Mouse (Mus musculus): Measurements from ENCODE around the gene Loxl4. TPM values are rescaled to one million over a fixed set of nuclear protein-coding genes. Genes with fewer than 3 reads are reported as not detected.
A peak's percentile ranks its signal among the peaks of the same experiment; 100 is the strongest.

Gene Loxl4
- 0.93 and 1.9 TPM in 2 replicates for polyA plus RNA-seq (2014; fragmentation: Nextera tagmentation; extraction: Ambion mirVana)

DNA sequence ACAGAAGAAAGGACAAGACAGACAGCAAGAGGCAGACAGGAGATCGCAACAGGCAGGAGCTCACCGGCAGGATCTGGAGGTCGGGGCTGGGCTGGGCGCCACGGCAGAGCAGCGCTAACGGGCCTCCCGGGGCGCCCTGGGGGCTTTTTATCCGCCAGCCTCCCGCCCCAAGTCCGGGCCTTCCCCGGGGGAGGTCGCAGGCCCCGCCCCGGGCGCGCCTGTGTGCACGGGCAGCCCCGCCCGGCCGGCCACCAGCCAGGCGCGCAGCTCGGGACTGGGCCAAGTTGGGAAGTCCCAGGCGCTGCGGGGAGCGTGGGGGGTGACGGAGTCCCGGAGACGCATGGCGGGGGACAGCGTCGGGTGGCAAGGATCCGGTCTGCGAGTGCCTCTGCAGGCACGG is at the start of gene Loxl4:
Gene Loxl4, minus strand, starts transcription at position 160 of the 400 bp plus-strand sequence.
- Histone ChIP-seq H3K27ac (ENCODE audit: low read depth, low read length) (no peak within 1 kb of the TSS), H3K9me3 (ENCODE audit: control insufficient read depth, low read length) (no peaks in the 10 kb centered on the region), H3K9ac (ENCODE audit: low read depth, low read length) (peak within 1 kb of the TSS; percentile 53), H3K27me3 (ENCODE audit: control insufficient read depth, insufficient read depth, low read length) (no peaks in the 10 kb centered on the region; the same call in 1 of the 2 replicates), H3K4me2 (replicated peaks; ENCODE audit: low read depth, low read length) (peak within 1 kb of the TSS; percentile 75), H3K36me3 (ENCODE audit: control insufficient read depth, insufficient read depth, low read length) (no peaks in the 10 kb centered on the region), H3K4me1 (ENCODE audit: control insufficient read depth, insufficient read depth, low read length) (no peaks in the 10 kb centered on the region), H3K4me3 (ENCODE audit: low read length) (peak within 1 kb of the TSS; percentile 38)
- 1% methylated on average over 37 of the region's 37 CpGs for WGBS
- peak; percentile 65 for ATAC-seq (ENCODE audit: low FRiP score, low TSS enrichment)

DNA sequence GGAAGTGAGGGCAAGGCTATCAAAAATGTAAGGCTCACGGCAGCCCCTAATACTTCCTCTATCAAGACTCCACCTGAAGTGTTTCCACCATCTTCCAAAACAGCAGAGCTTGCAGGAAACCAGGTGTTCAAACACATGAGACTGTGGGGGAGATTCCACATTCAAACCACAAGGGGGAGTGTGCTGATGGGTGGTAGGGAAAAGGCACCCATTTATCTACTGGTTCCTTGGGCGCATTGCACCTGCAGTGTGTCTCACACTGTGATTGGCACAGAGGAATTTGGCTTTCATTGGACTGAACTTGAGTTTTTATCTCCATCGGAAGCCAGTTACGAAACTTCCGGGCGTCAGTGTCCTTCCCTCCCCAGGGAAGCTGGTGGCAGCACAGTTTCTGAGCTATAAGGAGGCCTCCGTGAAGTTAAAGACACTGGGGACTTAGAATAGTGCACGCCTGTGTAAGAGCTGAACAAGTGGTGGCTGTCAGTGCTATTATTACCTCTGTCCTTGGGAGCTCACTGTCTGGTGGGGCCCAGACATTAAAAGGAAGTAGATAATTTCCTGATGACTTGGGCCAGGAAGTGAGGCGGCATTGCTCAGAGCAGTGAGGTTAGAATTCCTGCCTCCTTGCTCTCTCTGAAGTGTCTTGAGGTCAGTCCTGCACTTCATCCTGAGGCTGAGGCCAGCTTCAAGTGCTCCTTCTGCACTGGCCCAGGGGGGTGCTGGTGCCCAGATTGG is 49.0 kb upstream of the Loxl4 start:
- Histone ChIP-seq H3K9me3 (ENCODE audit: control insufficient read depth, low read length) (no peaks in the 10 kb centered on the region), H3K36me3 (ENCODE audit: control insufficient read depth, insufficient read depth, low read length) (no peaks in the 10 kb centered on the region), H3K27ac (ENCODE audit: low read depth, low read length) (no peak overlapping the region), H3K4me3 (ENCODE audit: low read length) (no peak overlapping the region), H3K9ac (ENCODE audit: low read depth, low read length) (no peak overlapping the region), H3K27me3 (ENCODE audit: control insufficient read depth, insufficient read depth, low read length) (no peaks in the 10 kb centered on the region), H3K4me1 (ENCODE audit: control insufficient read depth, insufficient read depth, low read length) (0 out of 2 replicates have a peak, but pooled peaks cover 7% of the 10 kb centered on the region), H3K4me2 (replicated peaks; ENCODE audit: low read depth, low read length) (no peak overlapping the region)
- ATAC-seq (ENCODE audit: low FRiP score, low TSS enrichment), result no peak
- WGBS, result 70% methylated on average over 9 of the region's 9 CpGs

DNA sequence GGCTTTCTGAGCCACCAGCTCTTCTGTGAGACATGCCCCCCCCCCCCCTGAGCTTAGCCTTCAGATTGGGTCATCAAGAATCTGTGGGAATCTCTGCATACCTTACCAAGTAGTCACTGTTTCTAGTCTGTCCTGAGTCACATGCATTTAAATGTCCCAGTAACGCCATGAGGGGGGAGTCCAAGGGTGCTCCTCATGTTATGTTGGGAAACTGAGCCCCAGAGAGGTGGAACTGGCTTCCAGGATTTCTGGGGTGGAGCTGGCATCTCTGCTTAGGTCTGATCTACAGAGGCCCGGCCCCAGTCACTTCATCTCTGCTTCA is 47.6 kb upstream of the Loxl4 start:
- H3K9ac ChIP-seq (ENCODE audit: low read depth, low read length), result no peak overlapping the region
- 0 out of 2 replicates have a peak, but pooled peaks cover 7% of the 10 kb centered on the region for H3K4me1 ChIP-seq (ENCODE audit: control insufficient read depth, insufficient read depth, low read length)
- WGBS, result 94% methylated on average over 2 of the region's 2 CpGs
- no peak for ATAC-seq (ENCODE audit: low FRiP score, low TSS enrichment)
- H3K4me2 ChIP-seq (replicated peaks; ENCODE audit: low read depth, low read length), result no peak overlapping the region
- H3K9me3 ChIP-seq (ENCODE audit: control insufficient read depth, low read length), result no peaks in the 10 kb centered on the region
- no peak overlapping the region for H3K27ac ChIP-seq (ENCODE audit: low read depth, low read length)
- no peaks in the 10 kb centered on the region for H3K36me3 ChIP-seq (ENCODE audit: control insufficient read depth, insufficient read depth, low read length)
- no peaks in the 10 kb centered on the region for H3K27me3 ChIP-seq (ENCODE audit: control insufficient read depth, insufficient read depth, low read length)
- H3K4me3 ChIP-seq (ENCODE audit: low read length), result no peak overlapping the region

DNA sequence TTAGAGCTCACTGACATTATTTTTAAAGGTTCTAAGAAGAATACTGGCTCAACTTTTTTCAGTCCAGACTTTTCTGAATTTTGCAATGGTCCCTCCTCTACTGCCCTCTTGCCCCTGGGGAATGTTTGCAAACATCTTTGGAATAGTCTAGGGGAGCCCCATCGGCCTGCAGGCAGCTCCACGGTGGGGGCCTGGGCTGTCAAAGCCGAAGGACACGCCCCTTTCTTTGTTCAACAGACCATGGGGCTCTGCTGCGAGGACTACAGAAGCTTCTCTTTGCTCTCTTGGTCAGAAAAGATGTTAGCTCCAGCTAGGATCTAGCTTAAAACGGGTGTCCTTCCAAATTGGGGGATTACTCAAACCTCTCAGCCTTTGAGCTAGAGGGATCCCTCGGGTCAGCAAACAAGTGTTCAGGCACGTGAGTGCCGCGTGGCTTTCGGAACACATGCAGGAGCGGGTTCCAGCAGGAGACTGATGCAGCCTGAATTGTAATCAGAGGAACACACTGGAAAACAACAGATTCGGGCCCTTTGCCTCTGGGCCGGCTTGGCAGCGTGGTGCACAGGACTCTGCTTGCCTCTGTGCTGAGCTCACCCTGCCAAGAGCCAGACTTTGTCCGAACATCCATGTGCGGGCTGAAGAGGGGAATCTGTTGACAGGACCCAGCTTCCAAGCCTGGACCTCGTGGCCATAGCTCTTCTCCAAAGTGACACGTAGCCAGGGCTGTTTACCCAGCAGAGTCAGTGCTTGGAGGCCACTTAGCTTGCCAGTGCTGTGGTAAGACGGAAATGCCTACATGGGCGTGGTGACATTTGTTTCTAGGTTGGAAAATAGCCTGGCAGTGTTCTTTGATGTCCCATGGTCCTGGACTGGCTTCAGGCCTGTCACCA is 47.0 kb upstream of the Loxl4 start:
- 0 out of 2 replicates have a peak, but pooled peaks cover 7% of the 10 kb centered on the region for H3K4me1 ChIP-seq (ENCODE audit: control insufficient read depth, insufficient read depth, low read length)
- no peak for ATAC-seq (ENCODE audit: low FRiP score, low TSS enrichment)
- 53% methylated on average over 21 of the region's 21 CpGs for WGBS

DNA sequence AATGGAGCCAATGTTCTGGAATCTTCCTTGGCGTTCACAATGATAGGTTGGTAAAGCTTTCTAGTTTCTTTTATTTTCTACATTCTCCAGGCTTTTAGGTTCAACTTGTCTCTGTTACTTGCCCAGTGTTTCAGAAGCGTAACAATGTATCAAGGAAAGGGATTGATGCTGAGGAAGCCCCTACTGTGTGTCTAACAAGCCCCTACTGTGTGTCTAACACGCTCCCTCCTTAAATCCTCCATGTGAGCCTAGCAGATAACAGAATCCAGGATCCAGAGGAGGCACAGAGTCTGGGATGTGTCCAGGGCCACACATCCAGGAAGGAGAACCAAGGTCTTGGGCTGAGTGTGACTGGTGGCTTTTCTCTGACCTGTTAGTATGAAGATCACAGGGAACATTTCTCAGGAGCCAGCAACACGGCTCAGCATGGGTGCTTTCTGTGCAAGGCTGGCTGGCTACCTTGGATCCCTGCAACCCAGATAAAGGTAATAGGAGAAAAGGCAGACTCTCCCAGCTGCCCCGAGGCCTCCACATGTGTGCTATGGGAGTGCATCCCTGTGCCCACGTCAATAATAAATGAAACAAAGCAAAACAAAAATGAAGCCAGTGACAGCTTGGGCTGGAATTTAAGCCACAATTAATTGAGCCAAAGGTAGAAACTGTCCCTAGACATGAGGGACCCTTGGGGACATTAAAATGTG is 46.0 kb upstream of the Loxl4 start:
- H3K9ac ChIP-seq (ENCODE audit: low read depth, low read length), result no peak overlapping the region
- 0 out of 2 replicates have a peak, but pooled peaks cover 7% of the 10 kb centered on the region for H3K4me1 ChIP-seq (ENCODE audit: control insufficient read depth, insufficient read depth, low read length)
- H3K27me3 ChIP-seq (ENCODE audit: control insufficient read depth, insufficient read depth, low read length), result no peaks in the 10 kb centered on the region
- no peak for ATAC-seq (ENCODE audit: low FRiP score, low TSS enrichment)
- no peak overlapping the region for H3K4me3 ChIP-seq (ENCODE audit: low read length)
- H3K27ac ChIP-seq (ENCODE audit: low read depth, low read length), result no peak overlapping the region
- no peaks in the 10 kb centered on the region for H3K36me3 ChIP-seq (ENCODE audit: control insufficient read depth, insufficient read depth, low read length)
- 88% methylated on average over 6 of the region's 6 CpGs for WGBS
- no peak overlapping the region for H3K4me2 ChIP-seq (replicated peaks; ENCODE audit: low read depth, low read length)
- H3K9me3 ChIP-seq (ENCODE audit: control insufficient read depth, low read length), result no peaks in the 10 kb centered on the region

More for the DNA sequence above, 47.0 kb upstream of the Loxl4 start:
- no peak overlapping the region for H3K4me3 ChIP-seq (ENCODE audit: low read length)
- H3K36me3 ChIP-seq (ENCODE audit: control insufficient read depth, insufficient read depth, low read length), result no peaks in the 10 kb centered on the region
- no peaks in the 10 kb centered on the region for H3K9me3 ChIP-seq (ENCODE audit: control insufficient read depth, low read length)
- no peak overlapping the region for H3K9ac ChIP-seq (ENCODE audit: low read depth, low read length)
- H3K27me3 ChIP-seq (ENCODE audit: control insufficient read depth, insufficient read depth, low read length), result no peaks in the 10 kb centered on the region
- no peak overlapping the region for H3K27ac ChIP-seq (ENCODE audit: low read depth, low read length)
- H3K4me2 ChIP-seq (replicated peaks; ENCODE audit: low read depth, low read length), result no peak overlapping the region

DNA sequence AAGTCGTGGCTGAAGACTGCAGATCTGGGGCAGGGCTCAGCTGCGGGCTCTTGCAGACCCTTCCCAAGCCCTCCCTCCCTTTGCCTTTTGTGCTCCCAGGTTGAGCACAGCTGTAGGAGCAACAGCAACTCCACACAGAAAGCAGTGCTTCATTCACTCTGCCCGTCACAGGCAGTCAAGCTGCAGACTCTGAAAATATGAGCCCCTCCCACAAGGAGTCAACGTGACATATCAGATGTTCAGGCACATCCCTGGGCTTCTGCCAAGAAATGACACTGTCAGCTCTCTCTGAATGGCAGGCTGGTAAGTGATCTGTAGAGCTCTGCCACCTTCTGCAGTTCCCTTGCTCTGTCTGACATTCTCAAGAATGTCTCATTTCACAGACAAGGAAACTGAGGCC is 45.2 kb upstream of the Loxl4 start:
- Histone ChIP-seq H3K9me3 (ENCODE audit: control insufficient read depth, low read length) (no peaks in the 10 kb centered on the region), H3K36me3 (ENCODE audit: control insufficient read depth, insufficient read depth, low read length) (no peaks in the 10 kb centered on the region), H3K9ac (ENCODE audit: low read depth, low read length) (no peak overlapping the region), H3K4me2 (replicated peaks; ENCODE audit: low read depth, low read length) (no peak overlapping the region), H3K27ac (ENCODE audit: low read depth, low read length) (no peak overlapping the region), H3K4me1 (ENCODE audit: control insufficient read depth, insufficient read depth, low read length) (peaks cover 14% of the 10 kb centered on the region), H3K4me3 (ENCODE audit: low read length) (no peak overlapping the region), H3K27me3 (ENCODE audit: control insufficient read depth, insufficient read depth, low read length) (no peaks in the 10 kb centered on the region)
- ATAC-seq (ENCODE audit: low FRiP score, low TSS enrichment), result no peak
- WGBS, result 31% methylated on average over 4 of the region's 4 CpGs

DNA sequence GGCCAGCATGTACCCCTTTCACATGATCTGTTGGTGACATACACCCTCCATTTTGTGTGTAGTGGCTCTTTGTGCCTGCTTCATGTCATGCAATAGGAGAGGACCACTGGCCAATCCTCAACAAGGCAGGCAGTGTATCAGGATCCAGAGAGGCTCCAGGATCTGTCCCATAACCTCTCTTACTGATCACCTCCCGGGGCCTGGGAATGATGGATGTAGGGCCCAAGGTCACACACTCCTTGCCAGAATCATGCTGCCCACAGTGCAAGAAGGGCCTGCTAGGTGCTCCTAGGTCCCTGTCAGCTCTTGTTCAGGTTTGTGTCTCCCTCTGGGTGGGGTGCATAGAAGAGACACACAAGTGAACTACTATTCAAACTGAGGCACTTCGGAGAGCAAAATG is 44.7 kb upstream of the Loxl4 start:
- Histone ChIP-seq H3K4me2 (replicated peaks; ENCODE audit: low read depth, low read length) (no peak overlapping the region), H3K4me3 (ENCODE audit: low read length) (no peak overlapping the region), H3K36me3 (ENCODE audit: control insufficient read depth, insufficient read depth, low read length) (no peaks in the 10 kb centered on the region), H3K27me3 (ENCODE audit: control insufficient read depth, insufficient read depth, low read length) (no peaks in the 10 kb centered on the region), H3K4me1 (ENCODE audit: control insufficient read depth, insufficient read depth, low read length) (peaks cover 18% of the 10 kb centered on the region), H3K9ac (ENCODE audit: low read depth, low read length) (no peak overlapping the region), H3K27ac (ENCODE audit: low read depth, low read length) (no peak overlapping the region), H3K9me3 (ENCODE audit: control insufficient read depth, low read length) (no peaks in the 10 kb centered on the region)
- WGBS, result 77% methylated on average over 2 of the region's 2 CpGs
- no peak for ATAC-seq (ENCODE audit: low FRiP score, low TSS enrichment)

DNA sequence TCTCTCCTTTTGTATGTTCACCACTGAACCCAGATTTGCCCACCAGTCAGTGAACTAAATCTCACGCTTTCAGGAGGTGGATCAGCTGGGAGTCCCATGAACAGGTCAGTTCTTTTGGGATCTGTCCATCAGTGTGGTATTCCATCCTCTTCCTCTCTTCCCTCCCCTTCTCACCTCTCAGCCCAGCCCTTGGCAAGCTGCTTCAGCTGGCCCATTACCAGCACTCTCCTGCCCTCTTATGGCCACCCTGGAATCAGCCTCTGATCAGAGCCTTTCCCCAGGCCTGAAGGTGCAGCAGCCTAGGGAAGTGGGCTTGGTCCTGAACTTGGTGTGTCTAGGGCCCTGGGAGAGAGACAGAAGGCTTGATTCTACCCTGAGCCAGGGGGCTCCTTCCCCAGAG is 42.4 kb upstream of the Loxl4 start:
- WGBS, result 57% methylated on average over 1 of the region's 1 CpGs

More for the DNA sequence above, 42.4 kb upstream of the Loxl4 start:
- Histone ChIP-seq H3K27ac (ENCODE audit: low read depth, low read length) (no peak overlapping the region), H3K4me1 (ENCODE audit: control insufficient read depth, insufficient read depth, low read length) (peaks cover 15% of the 10 kb centered on the region), H3K4me3 (ENCODE audit: low read length) (no peak overlapping the region), H3K4me2 (replicated peaks; ENCODE audit: low read depth, low read length) (no peak overlapping the region), H3K36me3 (ENCODE audit: control insufficient read depth, insufficient read depth, low read length) (no peaks in the 10 kb centered on the region), H3K9ac (ENCODE audit: low read depth, low read length) (no peak overlapping the region), H3K27me3 (ENCODE audit: control insufficient read depth, insufficient read depth, low read length) (no peaks in the 10 kb centered on the region), H3K9me3 (ENCODE audit: control insufficient read depth, low read length) (no peaks in the 10 kb centered on the region)
- no peak for ATAC-seq (ENCODE audit: low FRiP score, low TSS enrichment)

Data from kidney, embryonic 14.5 days (tissue).